Mouse (Mus musculus) stomach, embryonic 15.5 days (tissue): ENCODE data around the gene Dctpp1. TPM values are rescaled to one million over a fixed set of nuclear protein-coding genes. Genes with fewer than 3 reads are reported as not detected.

Source experiments
- ATAC-seq: fragments of 200-750 bp; cut with Nextera tagmentation; 2 replicates; pipeline ENCODE4 v1.8.0; 2017; ENCODE audit warnings: low read depth, moderate number of reproducible peaks, moderate TSS enrichment; ENCODE audit not compliant: insufficient read depth, low FRiP score
- H3K27ac ChIP-seq: fragments of 300-500 bp; sonication (generic); 2 replicates; pipeline ENCODE4 v1.5.1; 2015; ENCODE audit warnings: mild to moderate bottlenecking, inconsistent platforms
- H3K27me3 ChIP-seq: fragments of 300-500 bp; sonication (generic); replicated peaks from 2 replicates; pipeline ENCODE4 v1.6.1; 2015; ENCODE audit warnings: inconsistent platforms
- H3K36me3 ChIP-seq: fragments of 300-500 bp; sonication (generic); 2 replicates; pipeline ENCODE4 v1.6.1; 2015; ENCODE audit warnings: inconsistent platforms
- H3K4me1 ChIP-seq: fragments of 300-500 bp; sonication (generic); 2 replicates; pipeline ENCODE4 v1.6.1; 2015; ENCODE audit warnings: inconsistent platforms
- H3K4me2 ChIP-seq: fragments of 300-500 bp; sonication (generic); 2 replicates; pipeline ENCODE4 v1.6.1; 2015; ENCODE audit warnings: mild to moderate bottlenecking, inconsistent platforms
- H3K4me3 ChIP-seq: fragments of 300-500 bp; sonication (generic); replicated peaks from 2 replicates; pipeline ENCODE4 v1.5.1; 2015; ENCODE audit warnings: inconsistent platforms
- H3K9ac ChIP-seq: fragments of 300-500 bp; sonication (generic); 2 replicates; pipeline ENCODE4 v1.6.1; 2015; ENCODE audit warnings: inconsistent platforms
- H3K9me3 ChIP-seq: fragments of 300-500 bp; sonication (generic); 2 replicates; pipeline ENCODE4 v1.6.1; 2016; ENCODE audit warnings: inconsistent platforms
- WGBS: fragments of 180-500 bp; shearing (Covaris S2); methylation state at CpG from one replicate; pipeline ENCODE4 v1.1.7; 2015; 5-methylcytosine and 5-hydroxymethylcytosine counted together
- polyA plus RNA-seq: library from polyadenylated mRNA; unstranded; fragments of >200 nt; fragmentation: Nextera tagmentation; extraction: Ambion mirVana; gene quantifications from 2 replicates; pipeline ENCODE4 v1.2.1, GENCODE M21; 2015

Gene Dctpp1
- 164 and 181 TPM in 2 replicates for polyA plus RNA-seq

DNA sequence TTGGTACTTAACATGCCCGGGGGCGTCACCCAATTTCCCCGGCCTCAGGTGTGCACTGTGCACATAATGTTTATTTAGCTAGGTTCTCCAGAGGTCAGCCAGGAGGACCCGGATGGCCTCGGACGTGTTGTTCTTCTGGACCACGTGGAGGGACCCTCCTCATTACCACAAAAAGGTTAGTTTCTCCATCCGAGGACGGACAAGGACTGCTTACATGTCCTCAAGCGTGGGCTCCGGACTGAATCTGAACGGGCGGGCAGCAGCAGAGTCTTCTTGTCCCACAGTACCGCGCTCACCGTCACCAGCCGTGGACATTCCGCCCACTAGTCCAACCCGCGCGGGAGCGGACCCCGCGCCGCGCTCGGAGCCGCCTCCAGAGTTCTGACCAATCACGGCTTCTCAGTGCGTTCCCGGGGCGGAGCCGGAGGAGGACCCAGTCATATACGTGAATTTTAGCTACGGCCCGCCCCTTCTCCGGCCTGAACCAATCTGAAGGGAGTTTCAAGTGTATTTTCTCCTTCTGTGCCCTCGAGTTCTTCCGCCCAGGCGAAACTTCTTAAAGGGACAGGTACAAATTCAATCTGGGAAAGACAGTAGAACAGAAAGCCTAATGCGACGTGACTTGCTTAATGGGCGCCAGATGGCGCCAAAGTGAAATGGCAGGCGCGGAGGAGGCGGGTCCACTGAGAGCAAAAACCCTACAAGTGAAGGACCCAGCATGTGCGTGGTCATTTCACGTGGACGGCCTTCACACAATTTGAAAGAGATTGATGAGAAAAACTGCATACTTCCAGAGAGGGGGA is at the start of gene Dctpp1:
Gene Dctpp1, minus strand, starts transcription at position 401 of the 803 bp plus-strand sequence.
- Histone ChIP-seq H3K36me3 (peaks cover 5% of the 10 kb centered on the region; the same call in 1 of the 2 replicates), H3K9me3 (no peaks in the 10 kb centered on the region), H3K4me2 (peak within 1 kb of the TSS; percentile 70), H3K4me1 (peaks cover 16% of the 10 kb centered on the region), H3K27me3 (no peaks in the 10 kb centered on the region), H3K27ac (peak within 1 kb of the TSS; percentile 67), H3K9ac (peak within 1 kb of the TSS; percentile 43), H3K4me3 (peak within 1 kb of the TSS; percentile 68)
- WGBS, result under 1% methylated on average over 50 of the region's 50 CpGs
- ATAC-seq, result peak; percentile 98

DNA sequence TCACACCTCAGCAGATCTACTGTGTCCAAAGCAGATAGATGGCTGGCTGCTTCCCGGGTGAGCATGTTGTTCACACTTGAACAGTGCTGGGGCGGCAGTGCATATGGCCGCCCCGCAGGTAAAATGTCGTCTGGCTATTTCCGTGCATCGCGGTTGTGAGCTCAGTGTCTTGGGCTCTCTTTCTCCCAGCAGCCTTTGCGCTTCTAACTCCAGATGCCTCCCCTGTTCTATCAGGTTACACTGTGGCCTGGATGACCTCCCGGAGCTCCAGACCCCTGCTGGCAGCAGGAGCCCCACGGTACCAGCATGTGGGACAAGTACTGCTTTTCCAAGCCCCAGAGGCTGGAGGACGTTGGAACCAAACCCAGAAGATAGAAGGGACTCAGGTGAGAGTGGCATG is 49.4 kb upstream of the Dctpp1 start:
- Histone ChIP-seq H3K27me3 (no peaks in the 10 kb centered on the region), H3K4me2 (no peak overlapping the region), H3K36me3 (no peaks in the 10 kb centered on the region), H3K9ac (no peak overlapping the region), H3K9me3 (no peaks in the 10 kb centered on the region), H3K4me1 (no peaks in the 10 kb centered on the region), H3K4me3 (no peak overlapping the region), H3K27ac (no peak overlapping the region)
- 63% methylated on average over 12 of the region's 12 CpGs for WGBS
- ATAC-seq, result no peak

GRCm38 (mm10) chr7:127308887-127309286 is 48.4 kb upstream of the Dctpp1 start:
- WGBS, result 69% methylated on average over 4 of the region's 4 CpGs
- no peaks in the 10 kb centered on the region for H3K27me3 ChIP-seq

GRCm38 (mm10) chr7:127308431-127308830 is 47.9 kb upstream of the Dctpp1 start:
- WGBS, result 81% methylated on average over 2 of the region's 2 CpGs
- H3K9ac ChIP-seq, result no peak overlapping the region
- no peaks in the 10 kb centered on the region for H3K36me3 ChIP-seq
- H3K4me3 ChIP-seq, result no peak overlapping the region
- ATAC-seq, result peak; percentile 58; the same call in 1 of the 2 replicates
- H3K4me1 ChIP-seq, result no peaks in the 10 kb centered on the region
- no peaks in the 10 kb centered on the region for H3K27me3 ChIP-seq
- no peaks in the 10 kb centered on the region for H3K9me3 ChIP-seq
- 0 out of 2 replicates have a peak overlapping the region, but pooled peaks have one; percentile 33 for H3K27ac ChIP-seq
- no peak overlapping the region for H3K4me2 ChIP-seq

More at GRCm38 (mm10) chr7:127308887-127309286, 48.4 kb upstream of the Dctpp1 start:
- no peak for ATAC-seq
- H3K4me2 ChIP-seq, result no peak overlapping the region
- no peak overlapping the region for H3K9ac ChIP-seq
- H3K9me3 ChIP-seq, result no peaks in the 10 kb centered on the region
- 0 out of 2 replicates have a peak overlapping the region, but pooled peaks have one; percentile 33 for H3K27ac ChIP-seq
- H3K4me1 ChIP-seq, result no peaks in the 10 kb centered on the region
- H3K36me3 ChIP-seq, result no peaks in the 10 kb centered on the region
- no peak overlapping the region for H3K4me3 ChIP-seq

DNA sequence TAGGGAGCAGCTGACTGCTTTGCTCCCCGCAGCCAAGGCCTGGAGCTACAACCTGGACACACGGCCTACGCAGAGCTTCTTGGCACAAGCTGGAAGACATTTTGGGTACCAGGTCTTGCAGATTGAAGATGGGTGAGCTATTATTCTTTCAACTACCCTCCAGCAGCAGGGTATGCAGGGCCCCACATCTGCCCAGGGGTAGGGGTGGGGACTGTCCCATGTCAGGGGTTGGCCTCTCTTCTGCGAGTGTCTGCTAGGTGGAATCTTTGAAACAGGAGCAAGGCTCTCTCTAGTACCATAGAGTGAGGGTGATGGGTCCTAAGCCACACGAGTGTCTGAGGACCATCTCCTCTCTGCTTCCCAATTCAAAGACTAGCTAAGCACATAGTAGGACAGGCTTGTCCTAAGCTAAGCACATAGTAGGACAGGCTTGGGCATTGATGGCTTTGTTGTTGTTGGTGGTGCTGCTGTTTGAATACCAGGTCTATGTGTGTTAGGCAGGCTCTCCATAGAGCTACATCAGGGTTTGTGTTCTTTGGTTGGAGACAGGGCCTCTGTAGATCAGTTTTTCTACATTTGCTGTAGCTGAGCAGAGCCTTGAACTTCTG is 37.2 kb upstream of the Dctpp1 start:
- Histone ChIP-seq H3K27ac (no peak overlapping the region), H3K4me1 (no peaks in the 10 kb centered on the region), H3K9me3 (no peaks in the 10 kb centered on the region), H3K4me3 (no peak overlapping the region), H3K9ac (no peak overlapping the region), H3K4me2 (no peak overlapping the region), H3K36me3 (no peaks in the 10 kb centered on the region), H3K27me3 (no peaks in the 10 kb centered on the region)
- WGBS, result 96% methylated on average over 5 of the region's 5 CpGs
- no peak for ATAC-seq

DNA sequence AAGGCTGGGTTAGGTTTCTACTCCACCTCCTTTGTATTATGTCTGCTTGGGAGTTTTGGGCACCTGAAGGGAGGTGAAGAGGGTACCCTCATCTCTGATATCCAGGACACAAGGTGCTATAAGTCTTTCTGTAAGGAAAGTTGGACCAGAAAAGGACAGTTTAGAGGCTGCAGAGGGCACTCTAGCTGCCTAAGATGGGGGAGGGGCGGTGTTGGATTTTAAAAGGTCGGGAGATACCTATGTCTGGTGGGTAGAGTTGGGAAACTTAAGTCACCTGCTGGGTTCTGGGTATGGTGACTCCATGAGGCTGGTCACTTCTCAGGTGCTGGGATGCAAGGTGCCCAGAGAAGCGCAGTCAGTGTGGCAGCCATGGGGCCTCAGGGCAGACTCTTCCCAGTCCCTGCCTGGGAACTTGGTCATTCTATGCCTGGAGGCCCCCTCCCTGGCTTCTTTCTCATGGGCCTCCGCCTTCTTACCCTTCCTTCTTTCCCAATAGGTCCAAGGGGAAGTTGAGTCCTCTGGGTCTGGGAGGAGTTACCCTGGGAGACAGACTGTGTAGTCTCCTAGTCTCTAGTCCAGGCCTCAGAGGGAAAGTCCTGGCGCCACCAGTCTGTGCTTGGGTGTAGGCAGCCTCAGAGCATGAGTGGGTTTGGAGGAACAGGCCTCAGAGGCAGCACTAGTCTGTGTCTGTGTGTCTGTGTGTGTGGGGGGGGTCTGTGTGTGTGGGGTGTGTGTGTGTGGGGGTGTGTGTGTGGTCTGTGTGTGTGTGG is 36.5 kb upstream of the Dctpp1 start:
- ATAC-seq, result no peak
- no peak overlapping the region for H3K4me2 ChIP-seq
- no peak overlapping the region for H3K9ac ChIP-seq
- 83% methylated on average over 5 of the region's 5 CpGs for WGBS
- H3K4me1 ChIP-seq, result no peaks in the 10 kb centered on the region
- H3K4me3 ChIP-seq, result peak overlapping the region; percentile 2; the same call in 1 of the 2 replicates
- H3K36me3 ChIP-seq, result no peaks in the 10 kb centered on the region
- H3K9me3 ChIP-seq, result no peaks in the 10 kb centered on the region
- no peaks in the 10 kb centered on the region for H3K27me3 ChIP-seq
- H3K27ac ChIP-seq, result no peak overlapping the region

- Histone ChIP-seq H3K4me2 (no peak within 1 kb of the TSS), H3K36me3 (no peaks in the 10 kb centered on the region), H3K27me3 (no peaks in the 10 kb centered on the region), H3K9ac (no peak within 1 kb of the TSS), H3K4me3 (peak within 1 kb of the TSS; percentile 2; the same call in 1 of the 2 replicates), H3K4me1 (no peaks in the 10 kb centered on the region), H3K9me3 (no peaks in the 10 kb centered on the region), H3K27ac (no peak within 1 kb of the TSS)
- 79% methylated on average over 11 of the region's 11 CpGs for WGBS
- no peak for ATAC-seq
Observed at GRCm38 (mm10) chr7:127296098-127296497, 35.6 kb upstream of the Dctpp1 start, which contains the start of gene Itgal. Gene Itgal, plus strand, starts transcription at chr7:127296260.

DNA sequence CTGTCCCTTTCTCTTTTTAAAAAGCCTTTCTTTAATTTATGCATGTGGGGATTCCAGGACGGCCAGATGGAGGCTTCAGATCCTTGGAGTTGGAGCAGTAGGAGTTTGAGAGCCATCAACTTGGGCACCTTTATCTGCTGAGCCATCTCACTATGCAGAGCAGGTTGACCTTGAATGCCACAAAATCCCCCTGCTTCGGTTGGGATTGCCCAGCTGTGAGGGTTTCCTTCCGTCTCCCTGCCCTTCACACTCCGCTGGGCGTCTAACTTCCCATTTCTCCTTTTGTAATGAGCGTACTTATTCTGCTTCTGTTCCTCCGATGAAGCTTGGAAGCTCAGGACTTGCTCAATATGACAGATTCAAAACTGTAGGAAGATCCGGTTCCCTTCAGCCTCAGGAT is 29.6 kb upstream of the Dctpp1 start:
- no peaks in the 10 kb centered on the region for H3K4me1 ChIP-seq
- H3K27ac ChIP-seq, result no peak overlapping the region
- H3K9ac ChIP-seq, result no peak overlapping the region
- H3K4me2 ChIP-seq, result no peak overlapping the region
- no peaks in the 10 kb centered on the region for H3K36me3 ChIP-seq
- ATAC-seq, result no peak
- no peak overlapping the region for H3K4me3 ChIP-seq
- H3K27me3 ChIP-seq, result no peaks in the 10 kb centered on the region
- 56% methylated on average over 8 of the region's 8 CpGs for WGBS
- no peaks in the 10 kb centered on the region for H3K9me3 ChIP-seq

DNA sequence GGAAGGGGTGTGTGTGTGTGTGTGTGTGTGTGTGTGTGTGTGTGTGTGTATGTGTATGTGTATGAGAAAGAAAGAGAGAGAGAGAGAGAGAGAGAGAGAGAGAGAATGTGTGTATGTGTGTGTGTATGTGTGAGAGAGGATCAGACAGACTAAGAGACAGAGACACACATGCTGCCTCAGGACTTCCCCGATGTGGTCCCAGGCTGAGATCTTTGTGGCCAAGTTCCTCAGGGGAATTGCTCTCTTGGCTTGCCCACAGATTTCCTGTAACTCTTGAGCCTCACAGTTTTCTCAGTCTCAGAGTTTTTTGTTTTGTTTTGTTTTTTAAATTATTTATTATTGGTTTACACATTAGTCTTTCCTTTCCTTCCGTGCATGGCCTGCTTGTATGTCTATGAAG is 28.8 kb upstream of the Dctpp1 start:
- Histone ChIP-seq H3K9ac (no peak overlapping the region), H3K27ac (no peak overlapping the region), H3K4me3 (no peak overlapping the region), H3K4me2 (no peak overlapping the region), H3K27me3 (no peaks in the 10 kb centered on the region), H3K9me3 (no peaks in the 10 kb centered on the region), H3K4me1 (no peaks in the 10 kb centered on the region), H3K36me3 (no peaks in the 10 kb centered on the region)
- no peak for ATAC-seq
- WGBS, result 67% methylated on average over 2 of the region's 2 CpGs

- no peak overlapping the region for H3K27ac ChIP-seq
- ATAC-seq, result no peak
Observed at GRCm38 (mm10) chr7:127287940-127288339, 27.4 kb upstream of the Dctpp1 start.

GRCm38 (mm10) chr7:127285154-127285553 is 24.6 kb upstream of the Dctpp1 start:
- Histone ChIP-seq H3K4me3 (no peak overlapping the region), H3K4me2 (no peak overlapping the region), H3K27me3 (no peaks in the 10 kb centered on the region), H3K36me3 (no peaks in the 10 kb centered on the region), H3K27ac (no peak overlapping the region), H3K9ac (no peak overlapping the region), H3K9me3 (no peaks in the 10 kb centered on the region), H3K4me1 (no peaks in the 10 kb centered on the region)
- 61% methylated on average over 7 of the region's 10 CpGs for WGBS
- ATAC-seq, result no peak

More at GRCm38 (mm10) chr7:127287940-127288339, 27.4 kb upstream of the Dctpp1 start:
- Histone ChIP-seq H3K27me3 (no peaks in the 10 kb centered on the region), H3K9me3 (no peaks in the 10 kb centered on the region), H3K9ac (no peak overlapping the region), H3K4me3 (no peak overlapping the region), H3K4me1 (no peaks in the 10 kb centered on the region), H3K4me2 (no peak overlapping the region), H3K36me3 (no peaks in the 10 kb centered on the region)
- 67% methylated on average over 1 of the region's 1 CpGs for WGBS
